Comparison of ENCODE assay signal across 8 mouse cellular contexts in genomic region chr4:104913291-104914129, GRCm38 (mm10). TPM values are rescaled to one million over a fixed set of nuclear protein-coding genes. Genes with fewer than 3 reads are reported as not detected.
DNase-seq lines count a peak whose midpoint lies in the region; ATAC-seq lines count a peak whose summit lies in the region.

Fyb2 (plus strand) TSS chr4:104913456.

- 24% methylated on average over 23 of the region's 23 CpGs for whole genome bisulfite sequencing in heart, embryonic 16.5 days
- WGBS in forebrain, embryonic 10.5 days, result 17% methylated on average over 23 of the region's 23 CpGs
- WGBS in kidney, embryonic 16.5 days, result 20% methylated on average over 23 of the region's 23 CpGs

- H3K9ac ChIP-seq in heart, embryonic 16.5 days (ENCODE audit: low read length), result no peak within 1 kb of the TSS
- peak within 1 kb of the TSS; percentile 45 for H3K9ac ChIP-seq in kidney, embryonic 16.5 days (replicated peaks; ENCODE audit: low read length)

- peak within 1 kb of the TSS; percentile 4 for H3K4me3 ChIP-seq in heart, embryonic 16.5 days (ENCODE audit: low read length)
- peak within 1 kb of the TSS; percentile 40 for H3K4me3 ChIP-seq in forebrain, embryonic 10.5 days
- peak within 1 kb of the TSS; percentile 28 for H3K4me3 ChIP-seq in kidney, embryonic 16.5 days (ENCODE audit: low read length)

- H3K9me3 ChIP-seq in heart, embryonic 16.5 days (replicated peaks; ENCODE audit: control insufficient read depth, low read length), result no peaks in the 10 kb centered on the region
- no peaks in the 10 kb centered on the region for H3K9me3 ChIP-seq in forebrain, embryonic 10.5 days
- H3K9me3 ChIP-seq in kidney, embryonic 16.5 days (ENCODE audit: low read length), result no peaks in the 10 kb centered on the region

- H3K4me1 ChIP-seq in heart, embryonic 16.5 days (ENCODE audit: control insufficient read depth, insufficient read depth, low read length), result no peaks in the 10 kb centered on the region; the same call in 1 of the 2 replicates
- peaks cover 18% of the 10 kb centered on the region for H3K4me1 ChIP-seq in forebrain, embryonic 10.5 days
- H3K4me1 ChIP-seq in kidney, embryonic 16.5 days (ENCODE audit: insufficient read depth, low read length), result 0 out of 2 replicates have a peak, but pooled peaks cover 6% of the 10 kb centered on the region

- ATAC-seq in heart, embryonic 16.5 days (replicated peaks; ENCODE audit: extremely low read depth, insufficient read depth, low FRiP score), result no peak
- ATAC-seq in kidney, embryonic 16.5 days (ENCODE audit: low FRiP score, low TSS enrichment), result peak; percentile 65; the same call in 1 of the 2 replicates
- no peak for ATAC-seq in erythroid progenitor cell, adult 5-6 weeks (replicated peaks; ENCODE audit: low FRiP score, poor library complexity, severe bottlenecking)
- ATAC-seq in megakaryocyte progenitor cell, adult 5-6 weeks (replicated peaks; ENCODE audit: poor library complexity), result no peak

- H3K4me2 ChIP-seq in heart, embryonic 16.5 days (ENCODE audit: low read depth, low read length), result peak within 1 kb of the TSS; percentile 33
- H3K4me2 ChIP-seq in kidney, embryonic 16.5 days (replicated peaks; ENCODE audit: low read depth, low read length), result peak within 1 kb of the TSS; percentile 48

- no peaks in the 10 kb centered on the region for H3K27me3 ChIP-seq in heart, embryonic 16.5 days (ENCODE audit: control insufficient read depth, insufficient read depth, low read length)
- peaks cover 26% of the 10 kb centered on the region for H3K27me3 ChIP-seq in forebrain, embryonic 10.5 days (ENCODE audit: poor library complexity, severe bottlenecking)
- H3K27me3 ChIP-seq in kidney, embryonic 16.5 days (ENCODE audit: insufficient read depth, low read length), result no peaks in the 10 kb centered on the region

- H3K36me3 ChIP-seq in heart, embryonic 16.5 days (ENCODE audit: control insufficient read depth, insufficient read depth), result no peaks in the 10 kb centered on the region
- H3K36me3 ChIP-seq in forebrain, embryonic 10.5 days (replicated peaks), result no peaks in the 10 kb centered on the region
- no peaks in the 10 kb centered on the region for H3K36me3 ChIP-seq in kidney, embryonic 16.5 days (ENCODE audit: insufficient read depth, low read length)

- no peak for DNase-seq in heart, adult 8-10 months (ENCODE audit: low spot score)
- DNase-seq in forebrain, embryonic 10.5 days (ENCODE audit: extremely low spot score, low spot score), result no peak
- peak; percentile 14 to 36 for DNase-seq in lung, postnatal 4 days
- no peak for DNase-seq in right cerebral cortex, adult 2 months (ENCODE audit: low spot score in 2 of 2)

- no peak within 1 kb of the TSS for H3K27ac ChIP-seq in heart, embryonic 16.5 days (ENCODE audit: low read length)
- H3K27ac ChIP-seq in forebrain, embryonic 10.5 days, result 0 out of 2 replicates have a peak within 1 kb of the TSS, but pooled peaks have one; percentile 48
- H3K27ac ChIP-seq in kidney, embryonic 16.5 days (ENCODE audit: low read length), result no peak within 1 kb of the TSS

RNA-seq across cellular contexts. Expression of gene Fyb2, which starts in this region (rescaled TPM):
- 0.26 and 0.41 TPM in 2 replicates for polyA plus RNA-seq in heart, embryonic 16.5 days (2015; fragmentation: Nextera tagmentation; extraction: Ambion mirVana)
- total RNA-seq in heart, adult 8-10 months (2022), result under 1 TPM in 2 of 4 experiments, not detected in 2; 0.09 TPM
- 0.09 and 0.15 TPM in 2 replicates for polyA plus RNA-seq in forebrain, embryonic 10.5 days (2016; fragmentation: Nextera tagmentation; extraction: Ambion mirVana)
- polyA plus RNA-seq in kidney, embryonic 16.5 days (2015; fragmentation: Nextera tagmentation; extraction: Ambion mirVana), result 0.40 and 0.64 TPM in 2 replicates
- not detected in 2 replicates for total RNA-seq in erythroid progenitor cell, adult 5-6 weeks (2015; ENCODE audit: low replicate concordance)
- total RNA-seq in erythroid progenitor cell, adult 5-6 weeks (2017; ENCODE audit: low replicate concordance), result not detected in 2 replicates
- total RNA-seq in megakaryocyte progenitor cell, adult 5-6 weeks (2015), result not detected in 2 replicates
- total RNA-seq in megakaryocyte progenitor cell, adult 5-6 weeks (2017), result not detected in 2 replicates

Comparison
In these comparisons a context has a peak if more than half of its experiments do, and no peak if none do; other contexts are left out.
1. Peak in ATAC-seq, H3K4me3 ChIP-seq, H3K9ac ChIP-seq and H3K4me2 ChIP-seq in kidney, embryonic 16.5 days; RNA of the gene not detected or under 1 TPM.
2. DNase-seq: peak in lung, postnatal 4 days (2 of 2); none in heart, adult 8-10 months (single experiment), forebrain, embryonic 10.5 days (single experiment) and right cerebral cortex, adult 2 months (0 of 2).
3. Peak in every context shown above with its lines, with median percentiles within 50 percentile points of each other: H3K4me3 ChIP-seq.